Mouse (Mus musculus) adrenal gland, postnatal 4 days (tissue): ENCODE data around the gene Prdm12. TPM values are rescaled to one million over a fixed set of nuclear protein-coding genes. Genes with fewer than 3 reads are reported as not detected.
"Not testable (repeated sequence)": the region's sequence is repeated elsewhere in the genome, so short reads cannot be mapped to it uniquely, and the experiment has no call there.

Source experiments
- DNase-seq, 2 experiments: peaks; one replicate each; pipeline ENCODE4 v3.0.0; 2021 to 2022; ENCODE audit warnings: low spot score in 2 of 2, mixed read lengths in 2 of 2
- total RNA-seq, 2 experiments: library from RNA; stranded (reverse); gene quantifications; 2 replicates each; pipeline ENCODE4 v1.2.3; 2021

Gene Prdm12
- total RNA-seq, 2 experiments from 2014 or later: not detected

DNA sequence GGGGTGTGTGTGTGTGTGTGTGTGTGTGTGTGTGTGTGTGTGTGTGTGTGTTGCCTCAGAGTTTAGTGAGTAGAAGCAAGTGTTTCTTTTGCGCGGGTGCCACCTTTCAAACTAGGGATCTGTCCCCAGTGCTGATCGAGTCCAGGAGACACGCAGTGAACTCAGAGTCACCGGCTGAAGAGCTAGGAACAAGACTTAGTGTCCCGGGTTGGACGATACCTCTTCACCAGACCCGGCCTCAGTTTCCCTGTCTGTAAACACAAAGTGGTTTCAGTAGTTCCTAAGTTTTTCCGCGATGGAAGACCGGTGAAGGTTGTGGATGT, 1.6 kb downstream of the Prdm12 start:
- DNase-seq: no peak

DNA sequence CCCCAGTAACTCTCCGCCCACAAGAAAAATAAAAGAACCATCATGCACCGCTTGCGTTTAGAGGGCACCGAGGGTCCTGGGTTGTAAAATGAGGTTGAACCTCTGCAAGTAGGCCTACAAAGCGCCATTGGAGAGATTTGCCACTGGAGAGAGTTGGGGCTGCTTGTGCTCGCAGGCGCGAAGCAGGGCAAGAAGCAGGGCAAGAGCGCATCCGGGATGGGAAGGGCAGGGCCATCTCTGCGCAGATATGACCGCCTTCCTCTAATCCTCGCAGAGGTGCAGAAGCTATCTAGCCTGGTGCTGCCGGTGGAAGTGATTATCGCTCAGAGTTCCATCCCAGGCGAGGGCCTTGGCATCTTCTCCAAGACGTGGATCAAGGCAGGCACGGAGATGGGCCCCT, 2.1 kb downstream of the Prdm12 start:
- DNase-seq: no peak

DNA sequence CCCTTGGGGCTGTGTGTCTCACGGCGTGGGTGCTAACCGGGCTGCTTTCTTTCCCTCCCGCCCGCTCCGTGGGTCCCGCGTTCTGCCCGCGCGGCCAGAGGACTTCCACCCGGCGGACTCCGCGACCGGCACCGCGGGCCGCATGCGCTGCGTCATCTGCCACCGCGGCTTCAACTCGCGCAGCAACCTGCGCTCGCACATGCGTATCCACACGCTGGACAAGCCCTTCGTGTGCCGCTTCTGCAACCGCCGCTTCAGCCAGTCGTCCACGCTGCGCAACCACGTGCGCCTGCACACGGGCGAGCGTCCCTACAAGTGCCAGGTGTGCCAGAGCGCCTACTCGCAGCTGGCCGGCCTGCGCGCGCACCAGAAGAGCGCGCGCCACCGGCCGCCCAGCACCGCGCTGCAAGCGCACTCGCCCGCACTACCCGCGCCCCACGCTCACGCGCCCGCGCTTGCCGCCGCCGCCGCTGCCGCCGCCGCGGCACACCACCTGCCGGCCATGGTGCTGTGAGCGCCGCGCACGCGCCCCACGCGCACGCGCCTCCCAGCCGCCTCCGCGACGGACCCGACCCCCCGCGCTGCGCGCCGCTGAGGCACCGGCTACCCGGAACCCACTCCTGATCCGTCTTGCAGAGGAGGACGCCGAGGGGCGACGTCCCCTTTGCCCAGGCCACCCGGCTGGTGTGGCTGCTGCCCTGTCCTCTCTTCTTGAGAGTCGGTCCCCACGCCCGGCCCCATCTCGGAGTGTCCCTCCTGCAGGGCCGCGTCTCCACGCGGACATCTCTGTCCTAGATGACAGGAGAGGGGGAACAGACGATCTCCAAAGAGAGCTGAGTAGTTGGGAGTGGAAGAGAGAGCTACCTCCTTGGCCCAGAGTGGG, 14.4 kb downstream of the Prdm12 start:
- DNase-seq: no peak

DNA sequence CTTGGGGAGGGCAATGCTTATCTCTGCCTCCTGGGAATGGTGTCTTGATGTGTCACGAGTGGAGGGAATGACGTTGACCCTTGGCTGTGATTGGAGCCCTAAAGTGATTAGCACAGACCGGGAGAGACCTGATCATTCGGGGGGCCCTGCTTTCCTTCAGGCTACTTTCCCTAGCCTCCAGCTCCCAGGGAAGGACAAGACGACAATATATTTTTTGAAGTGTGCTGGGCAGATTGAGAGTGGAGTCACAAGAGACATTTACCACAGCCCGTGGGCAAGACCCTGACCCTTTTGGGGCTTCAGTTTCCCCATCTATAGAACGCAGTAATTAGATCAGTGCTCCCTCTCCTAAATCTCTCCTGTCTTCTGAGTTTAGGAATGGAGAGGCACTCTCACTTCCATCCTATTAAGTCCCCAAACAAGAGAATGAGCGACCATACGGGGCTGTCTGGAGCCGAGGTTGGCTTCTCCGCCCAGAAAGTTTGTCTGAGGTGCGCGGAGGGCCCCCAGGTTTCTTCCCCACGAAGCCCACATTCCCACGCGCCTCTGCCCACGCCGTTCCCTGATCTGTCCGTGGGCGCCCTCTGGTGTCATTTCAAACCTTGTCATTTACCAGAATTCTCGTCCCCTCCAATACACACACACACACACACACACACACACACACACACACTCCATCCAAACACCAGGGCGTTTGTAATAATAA, 15.2 kb downstream of the Prdm12 start:
- DNase-seq: no peak

DNA sequence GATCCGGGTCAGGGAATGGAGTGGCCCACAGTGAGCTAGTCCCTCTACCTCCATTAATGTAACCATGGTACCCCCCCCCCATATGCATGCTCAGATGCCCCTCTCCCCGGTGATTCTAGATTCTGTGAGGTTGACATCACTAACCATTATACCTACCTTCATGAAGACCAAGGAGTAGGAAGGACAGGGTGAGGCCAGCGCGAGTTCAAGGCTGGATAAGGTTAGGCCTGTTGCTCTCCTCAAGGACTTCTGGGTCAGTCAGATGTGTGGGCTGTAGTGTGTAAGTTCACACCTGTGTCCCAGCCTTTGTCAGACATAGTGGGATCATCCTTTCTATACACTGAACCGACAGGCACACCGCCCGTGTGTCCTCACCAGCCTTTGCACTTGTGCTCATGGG, 16.5 kb downstream of the Prdm12 start:
- no peak for DNase-seq

DNA sequence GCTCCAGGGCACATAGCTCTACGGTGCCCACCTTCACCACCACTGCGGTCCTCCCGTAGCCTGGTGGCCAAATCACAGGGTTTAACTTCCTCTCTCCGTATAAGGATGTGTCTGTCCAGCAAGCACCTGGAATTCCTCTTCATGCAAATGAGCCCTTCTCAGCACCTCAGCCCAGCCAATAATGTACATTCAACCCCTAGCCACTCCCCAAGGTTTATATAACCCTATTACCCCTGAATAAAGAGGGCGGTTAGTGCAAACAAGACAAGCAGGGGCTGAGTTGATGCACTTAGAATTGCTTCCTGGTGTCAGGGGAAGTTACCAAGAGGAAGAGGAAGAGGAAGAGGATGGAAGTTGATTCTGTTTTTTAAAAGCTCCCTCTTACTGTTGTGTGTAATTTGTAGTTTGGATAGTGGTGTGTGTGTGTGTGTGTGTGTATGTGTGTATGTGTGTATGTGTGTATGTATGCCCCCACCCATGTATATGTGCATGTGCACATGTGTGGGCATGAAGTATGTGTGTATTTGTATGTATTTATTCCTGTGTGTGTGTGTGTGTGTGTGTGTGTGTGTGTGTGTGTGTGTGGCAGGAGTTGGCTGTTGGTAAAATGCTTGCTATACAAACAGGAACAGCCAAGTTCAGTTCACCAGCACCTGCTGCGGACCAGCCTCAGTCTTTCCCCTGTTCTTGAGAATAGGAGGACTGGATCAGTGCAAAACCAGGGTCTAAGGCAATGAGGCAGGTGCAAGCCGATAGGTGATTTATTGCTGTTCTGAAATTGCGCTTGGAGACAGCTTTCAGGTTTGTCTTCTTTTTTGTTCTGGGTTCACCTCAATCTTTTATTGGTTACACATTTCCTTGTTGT, 23.3 kb downstream of the Prdm12 start:
- no peak for DNase-seq

DNA sequence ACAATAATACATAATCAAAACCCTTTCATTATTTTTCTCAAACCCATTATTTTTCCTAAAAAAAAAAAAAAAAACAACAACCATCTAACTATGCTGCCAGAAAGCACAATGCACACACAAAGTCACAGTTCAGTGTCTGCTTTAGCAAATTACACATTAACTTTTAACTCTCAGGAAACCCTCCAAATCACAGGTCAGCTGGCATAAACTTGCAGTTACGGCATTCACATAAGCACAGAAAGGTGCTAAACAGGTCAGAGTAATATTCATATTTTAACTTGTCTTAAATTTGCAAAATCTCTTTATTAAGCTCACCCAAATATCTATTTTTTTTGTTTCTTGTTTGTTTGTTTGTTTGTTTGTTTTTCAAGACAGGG, 24.0 kb downstream of the Prdm12 start:
- no peak for DNase-seq

DNA sequence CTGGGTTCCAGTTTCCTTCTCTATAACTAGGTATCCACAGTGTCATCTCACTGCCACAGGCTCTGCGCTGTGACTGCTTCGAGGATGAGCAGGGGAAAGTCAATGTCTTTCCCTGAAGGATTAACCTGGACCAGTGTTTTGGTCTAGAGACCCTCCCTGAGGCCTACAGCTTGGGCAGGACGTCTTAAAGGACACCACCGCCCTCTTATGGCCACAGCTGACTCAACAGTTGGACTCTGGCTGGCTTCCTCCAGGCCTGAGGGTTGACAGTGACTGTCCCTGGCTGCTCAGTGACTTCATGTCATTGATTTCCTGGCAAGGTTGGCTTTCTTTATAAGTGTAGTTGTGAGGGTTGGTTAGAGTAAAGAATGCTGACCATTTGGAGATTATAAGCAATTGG, 27.5 kb downstream of the Prdm12 start:
- DNase-seq: no peak

DNA sequence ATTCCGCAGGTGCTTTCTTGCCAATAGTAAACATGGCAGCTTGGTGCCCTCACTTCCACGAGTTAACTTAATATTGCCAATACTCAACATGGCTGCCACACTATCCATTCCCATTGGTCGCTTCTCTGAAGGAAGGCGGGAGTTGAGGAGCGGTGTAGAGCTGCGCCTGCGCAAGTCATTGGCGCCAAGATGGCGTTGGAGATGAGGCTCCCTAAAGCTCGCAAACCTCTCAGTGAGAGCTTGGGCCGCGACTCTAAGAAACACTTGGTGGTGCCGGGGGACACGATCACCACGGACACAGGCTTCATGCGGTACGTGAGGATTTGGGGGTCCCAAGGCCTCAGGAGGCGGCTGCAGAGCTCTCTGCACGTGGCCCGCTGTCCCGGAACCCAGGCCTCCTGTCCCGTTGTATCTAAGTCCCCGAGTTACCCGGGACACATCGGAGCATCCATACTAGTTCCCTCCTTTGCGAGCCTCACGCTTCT, 30.8 kb downstream of the Prdm12 start, which contains the start of gene Exosc2:
Exosc2 (plus strand) TSS at position 165 of the 485 bp plus-strand sequence.
- peak; percentile 42 to 76 for DNase-seq

DNA sequence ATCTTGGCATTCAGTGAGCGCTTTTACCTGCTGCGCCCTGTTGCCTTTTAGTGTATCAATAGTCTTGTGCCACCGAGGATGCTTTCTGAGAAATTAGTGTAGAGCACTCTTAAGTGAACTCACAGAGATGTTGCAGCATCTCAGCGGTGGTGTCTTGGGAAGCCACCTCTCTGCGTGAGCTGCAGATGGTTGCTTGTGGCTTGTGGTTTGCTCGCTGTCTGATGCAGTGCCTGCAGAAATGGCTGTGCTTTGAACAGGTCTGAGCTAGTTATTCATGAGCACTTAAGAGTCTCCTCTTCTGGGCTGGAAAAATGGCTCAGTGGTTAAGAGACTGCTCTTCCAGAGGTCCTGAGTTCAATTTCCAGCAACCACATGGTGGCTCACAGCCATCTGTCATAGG, 38.8 kb downstream of the Prdm12 start:
- DNase-seq: no peak

DNA sequence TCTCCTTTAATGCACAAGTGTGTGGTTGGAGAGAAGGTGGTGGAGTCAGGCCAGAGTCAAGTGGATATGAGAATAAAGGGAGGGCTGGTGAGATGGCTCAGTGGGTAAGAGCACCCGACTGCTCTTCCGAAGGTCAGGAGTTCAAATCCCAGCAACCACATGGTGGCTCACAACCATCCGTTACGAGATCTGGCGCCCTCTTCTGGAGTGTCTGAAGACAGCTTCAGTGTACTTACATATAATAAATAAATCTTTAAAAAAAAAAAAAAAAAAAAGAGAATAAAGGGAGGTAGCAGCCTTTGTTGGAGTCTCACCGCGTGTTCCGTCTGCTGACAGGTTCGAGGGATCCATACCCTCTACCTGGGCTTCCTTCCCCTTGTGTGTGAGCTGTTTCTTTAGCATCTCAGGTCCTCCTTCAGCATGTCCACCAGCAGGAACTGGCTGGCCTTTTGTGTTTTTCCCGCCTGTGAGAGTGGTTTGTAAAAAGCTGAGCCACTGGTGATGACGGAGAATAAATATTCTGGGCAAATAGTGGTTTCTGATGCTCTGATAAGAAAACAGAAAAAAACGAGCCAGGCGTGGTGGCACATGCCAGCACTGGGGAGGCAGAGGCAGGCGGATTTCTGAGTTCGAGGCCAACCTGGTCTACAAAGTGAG, 41.3 kb downstream of the Prdm12 start:
- not testable (repeated sequence) for DNase-seq

DNA sequence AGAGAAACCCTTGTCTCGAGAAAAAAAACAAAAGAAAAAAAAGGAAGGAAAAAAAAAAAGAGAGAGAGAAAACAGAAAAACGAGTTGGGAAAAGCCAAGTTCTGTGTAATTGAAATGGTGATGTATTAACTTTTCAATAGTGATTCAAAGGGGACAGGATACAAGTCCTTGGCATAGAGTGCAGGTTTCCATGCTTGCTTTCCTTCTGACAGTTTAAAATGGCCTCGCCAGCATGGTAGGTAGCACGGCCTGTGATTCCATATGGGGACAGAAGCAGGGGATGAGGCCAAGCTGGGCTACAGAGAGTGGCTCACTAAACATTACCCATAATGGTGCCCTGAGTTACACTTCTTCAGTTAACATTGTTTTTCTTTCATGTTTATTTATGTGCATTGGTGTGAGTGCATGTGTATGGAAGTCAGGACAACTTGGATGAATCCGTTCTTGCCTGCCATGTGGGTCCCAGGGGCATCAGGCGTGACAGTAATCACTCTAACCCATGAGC, 41.9 kb downstream of the Prdm12 start:
- DNase-seq: no peak

DNA sequence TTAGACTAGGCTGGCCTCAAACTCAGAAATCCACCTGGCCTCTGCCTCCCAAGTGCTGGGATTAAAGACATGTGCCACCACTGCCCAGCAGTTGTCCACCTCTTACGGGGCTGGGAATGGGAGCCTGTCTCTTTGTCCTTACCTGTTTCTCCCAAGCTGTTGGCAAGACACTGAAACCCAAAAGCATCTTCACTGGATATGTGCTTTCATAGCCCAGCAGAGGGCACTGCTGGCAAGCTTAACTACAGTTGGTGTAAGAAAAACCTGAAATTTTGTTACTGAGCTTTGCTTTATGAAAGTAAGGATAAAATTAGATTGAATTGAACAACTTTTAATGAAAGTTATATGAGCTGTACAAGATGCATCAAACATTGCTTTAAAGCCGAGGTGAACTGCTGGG, 43.8 kb downstream of the Prdm12 start:
- DNase-seq: peak in 1 of 2 experiments; percentile 36

DNA sequence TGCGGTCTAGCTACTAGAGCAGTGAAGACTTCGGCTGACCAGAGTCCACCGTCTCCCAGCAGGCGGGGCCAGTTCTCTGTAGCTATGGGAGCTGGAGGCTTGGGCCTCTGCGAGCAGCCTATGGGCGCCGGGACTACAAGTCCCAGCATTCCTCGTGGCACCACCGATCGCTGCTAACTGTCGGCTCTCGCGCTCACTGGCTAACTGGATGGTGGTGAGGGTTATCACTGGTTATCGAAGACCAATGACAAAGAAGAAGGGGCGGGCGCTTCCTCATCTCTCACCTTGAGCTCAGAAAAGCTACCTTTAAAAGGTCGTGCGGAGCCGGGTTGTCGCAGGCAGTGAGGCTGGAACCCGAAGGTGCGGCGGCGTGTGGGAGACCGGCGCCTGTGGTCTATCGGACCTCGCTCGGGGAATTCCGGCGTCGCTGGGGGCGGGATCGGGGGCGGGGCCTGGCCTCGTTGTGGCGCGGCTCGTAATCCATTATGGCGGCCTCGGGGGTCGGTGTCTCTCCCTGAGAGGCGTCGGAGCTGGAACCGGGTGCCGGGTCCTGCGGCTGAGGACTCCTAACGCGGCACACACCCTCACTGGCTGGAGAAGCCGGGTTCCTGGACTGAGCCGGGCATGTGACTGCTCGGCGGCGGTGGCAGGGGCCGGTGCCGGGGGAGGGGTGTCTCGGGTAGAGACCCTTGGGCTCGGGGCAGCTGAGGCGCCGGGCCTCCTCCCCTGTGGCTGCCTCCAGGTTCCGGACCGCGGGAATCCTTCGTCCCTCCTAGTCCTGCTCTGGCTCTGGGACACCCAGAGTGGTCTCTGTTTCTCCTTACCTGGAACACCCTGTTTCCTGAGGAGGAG, 48.5 kb downstream of the Prdm12 start, which contains the start of gene Abl1:
Abl1 (plus strand) TSS at position 303 of the 852 bp plus-strand sequence.
- DNase-seq: peak; percentile 66 to 88

DNA sequence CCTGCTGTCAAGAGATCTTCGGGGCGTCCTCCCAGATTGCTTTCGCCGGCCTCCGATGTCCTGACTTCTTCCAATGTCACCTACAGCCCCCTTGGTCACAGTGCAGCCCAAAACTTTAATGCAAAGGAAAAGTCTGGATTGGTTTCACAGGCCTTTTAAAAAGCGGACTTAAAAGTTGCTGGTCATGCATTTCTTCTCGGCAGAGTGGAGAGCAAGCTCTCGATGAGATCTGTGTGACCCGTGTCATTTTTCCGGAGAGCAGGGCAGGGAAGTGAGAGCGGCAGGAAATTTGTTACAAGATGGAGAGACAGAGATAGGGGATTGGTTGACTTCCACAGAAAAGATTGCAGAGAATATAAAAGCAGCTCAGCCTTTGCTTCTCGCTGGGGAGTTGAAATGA, 49.2 kb downstream of the Prdm12 start:
- DNase-seq: no peak

DNA sequence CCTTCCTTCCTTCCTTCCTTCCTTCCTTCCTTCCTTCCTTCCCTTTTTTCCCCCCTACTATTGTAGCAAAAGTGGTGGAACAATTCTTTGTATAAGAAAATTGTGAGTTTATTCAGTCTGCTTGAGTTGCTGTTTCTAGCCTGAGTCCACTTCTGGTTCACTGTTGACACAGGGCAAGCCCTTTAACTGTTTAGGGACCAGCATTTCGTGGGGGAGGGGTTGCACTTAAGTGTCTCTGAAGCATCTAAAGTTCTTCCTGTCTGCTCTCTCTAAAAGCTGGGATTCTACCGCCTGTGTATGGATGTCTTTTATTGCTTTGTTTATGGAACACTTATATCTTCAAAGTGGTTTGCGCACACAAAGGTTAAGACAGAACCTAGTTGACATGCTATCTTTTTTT, 50.2 kb downstream of the Prdm12 start:
- DNase-seq: no peak

DNA sequence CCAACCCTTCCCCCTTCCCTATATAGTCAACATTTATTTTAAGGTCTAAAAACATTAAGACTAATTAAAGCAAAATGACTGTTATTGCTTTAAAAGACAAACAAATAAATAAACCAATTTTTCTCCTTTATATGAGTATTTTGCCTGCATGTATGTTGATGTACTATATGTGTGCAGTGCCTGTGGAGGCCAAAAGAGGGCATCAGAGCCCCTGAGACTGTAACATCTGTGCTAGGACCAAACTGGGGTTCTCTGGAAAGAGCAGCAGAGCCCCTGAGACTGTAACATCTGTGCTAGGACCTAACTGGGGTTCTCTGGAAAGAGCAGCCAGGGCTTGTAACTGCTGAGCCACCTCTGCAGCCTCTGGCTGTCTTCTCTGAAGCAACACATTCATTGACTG, 58.4 kb downstream of the Prdm12 start:
- DNase-seq: no peak

DNA sequence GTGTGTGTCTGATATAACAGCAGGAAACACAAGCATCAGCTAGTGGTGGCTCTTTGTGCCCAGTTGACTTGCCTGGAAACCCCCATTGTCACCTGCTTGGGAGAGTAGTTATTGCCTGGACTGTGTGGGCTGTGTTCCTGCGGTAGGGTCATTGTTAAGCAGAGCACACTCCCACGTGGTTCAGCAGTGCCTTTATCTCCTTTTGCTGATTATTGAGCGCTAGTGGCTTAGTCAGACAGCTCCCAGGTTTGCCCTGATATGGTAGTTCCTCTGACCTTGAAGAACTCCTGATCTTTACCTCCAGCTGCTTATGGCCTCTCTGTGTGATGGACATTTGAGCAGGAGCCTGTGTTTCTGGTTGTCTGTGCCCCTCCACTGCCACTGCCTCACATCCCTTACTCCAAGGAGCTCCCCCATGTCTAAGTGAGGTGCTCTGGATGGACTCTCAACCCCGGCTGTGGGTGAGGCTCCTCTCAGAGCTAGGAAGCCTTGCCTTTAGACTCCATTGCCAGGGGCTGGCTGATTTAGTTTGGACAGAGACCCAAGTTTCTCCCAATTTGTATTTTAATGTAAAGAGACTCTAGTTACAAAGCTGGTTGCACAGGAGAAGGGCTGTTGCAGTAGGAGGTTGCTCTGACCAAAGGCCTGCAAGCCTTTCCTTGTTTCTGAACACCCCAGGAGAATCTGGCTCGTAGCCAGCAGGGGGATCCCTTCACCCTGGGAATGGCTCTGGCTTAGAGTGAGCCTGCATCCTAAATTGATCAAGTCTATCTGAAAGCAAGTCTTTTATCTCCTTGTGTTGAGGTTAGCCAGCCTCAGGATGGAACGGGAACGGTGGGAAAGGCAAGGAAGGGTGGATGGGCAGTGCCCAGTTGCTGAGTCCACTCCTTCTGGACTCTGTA, 61.0 kb downstream of the Prdm12 start:
- no peak for DNase-seq

DNA sequence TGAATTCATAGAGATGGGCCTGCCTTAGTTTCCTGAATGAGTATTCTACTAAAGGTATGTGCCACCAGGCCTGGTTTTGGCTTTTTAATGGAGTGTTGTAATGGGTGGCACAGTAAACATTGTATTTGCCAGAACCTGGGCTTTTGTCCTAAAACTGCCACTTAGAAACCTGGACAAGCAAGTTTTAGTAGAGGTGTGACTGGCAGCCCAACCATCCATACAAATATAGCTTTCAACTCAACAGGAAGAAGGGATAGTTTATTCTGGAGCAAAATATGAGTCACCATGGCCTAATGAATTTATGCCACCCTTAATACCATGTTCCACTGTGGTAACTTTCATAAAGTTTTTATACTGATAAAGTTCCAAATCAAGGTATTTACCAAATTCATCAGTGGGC, 63.4 kb downstream of the Prdm12 start:
- no peak for DNase-seq
